Mouse (Mus musculus) lung, postnatal 0 days (tissue): ENCODE data around the gene Coq8b. TPM values are rescaled to one million over a fixed set of nuclear protein-coding genes. Genes with fewer than 3 reads are reported as not detected.

ENCODE experiments used
- ATAC-seq: fragments of 200-750 bp; cut with Nextera tagmentation; 2 replicates; pipeline ENCODE4 v1.8.0; 2017; ENCODE audit warnings: moderate library complexity
- DNase-seq: peaks from one replicate; pipeline ENCODE4 v3.0.0-alpha.2; 2016; ENCODE audit warnings: low spot score
- H3K27ac ChIP-seq: fragments of 300-500 bp; sonication (generic); 2 replicates; pipeline ENCODE4 v1.5.1; 2014; ENCODE audit warnings: antibody characterized with exemption, mild to moderate bottlenecking, low read length, mixed read lengths
- H3K27me3 ChIP-seq: fragments of 300-500 bp; sonication (generic); replicated peaks from 2 replicates; pipeline ENCODE4 v1.6.1; 2014; ENCODE audit warnings: low read length, mixed read lengths; ENCODE audit not compliant: insufficient read depth
- H3K36me3 ChIP-seq: fragments of 300-500 bp; sonication (generic); 2 replicates; pipeline ENCODE4 v1.6.1; 2014; ENCODE audit warnings: low read length, mixed read lengths; ENCODE audit not compliant: insufficient read depth
- H3K4me1 ChIP-seq: fragments of 300-500 bp; sonication (generic); 2 replicates; pipeline ENCODE4 v1.6.1; 2014; ENCODE audit warnings: antibody characterized with exemption, low read depth, low read length, mixed read lengths; ENCODE audit not compliant: insufficient read depth
- H3K4me2 ChIP-seq: fragments of 300-500 bp; sonication (generic); replicated peaks from 2 replicates; pipeline ENCODE4 v1.6.1; 2014; ENCODE audit warnings: low read depth, mild to moderate bottlenecking, low read length, moderate library complexity, mixed read lengths
- H3K4me3 ChIP-seq: fragments of 300-500 bp; sonication (generic); 2 replicates; pipeline ENCODE4 v1.5.1; 2014; ENCODE audit warnings: low read depth, low read length
- H3K9ac ChIP-seq: fragments of 300-500 bp; sonication (generic); replicated peaks from 2 replicates; pipeline ENCODE4 v1.6.1; 2014; ENCODE audit warnings: low read depth, mild to moderate bottlenecking
- H3K9me3 ChIP-seq: fragments of 300-500 bp; sonication (generic); 2 replicates; pipeline ENCODE4 v1.6.1; 2016; ENCODE audit warnings: low read length, mixed read lengths
- CTCF ChIP-seq: IDR thresholded peaks from 2 replicates; pipeline ENCODE4 v1.5.1; 2016; ENCODE audit warnings: antibody characterized with exemption, mild to moderate bottlenecking
- EP300 ChIP-seq: IDR thresholded peaks from 2 replicates; pipeline ENCODE4 v1.6.1; 2016; ENCODE audit warnings: antibody characterized with exemption, mild to moderate bottlenecking, control low read depth
- WGBS: fragments of 180-500 bp; shearing (Covaris S2); extraction: QIAGEN DNeasy Blood & Tissue Kit; methylation state at CpG from one replicate; pipeline ENCODE4 v1.1.7; 2014; 5-methylcytosine and 5-hydroxymethylcytosine counted together
- polyA plus RNA-seq: library from polyadenylated mRNA; unstranded; fragments of >200 nt; fragmentation: Nextera tagmentation; extraction: Ambion mirVana; gene quantifications from 2 replicates; pipeline ENCODE4 v1.2.1, GENCODE M21; 2015

Gene Coq8b
- polyA plus RNA-seq, 1 experiment from 2014 or later = 21.3 TPM

DNA sequence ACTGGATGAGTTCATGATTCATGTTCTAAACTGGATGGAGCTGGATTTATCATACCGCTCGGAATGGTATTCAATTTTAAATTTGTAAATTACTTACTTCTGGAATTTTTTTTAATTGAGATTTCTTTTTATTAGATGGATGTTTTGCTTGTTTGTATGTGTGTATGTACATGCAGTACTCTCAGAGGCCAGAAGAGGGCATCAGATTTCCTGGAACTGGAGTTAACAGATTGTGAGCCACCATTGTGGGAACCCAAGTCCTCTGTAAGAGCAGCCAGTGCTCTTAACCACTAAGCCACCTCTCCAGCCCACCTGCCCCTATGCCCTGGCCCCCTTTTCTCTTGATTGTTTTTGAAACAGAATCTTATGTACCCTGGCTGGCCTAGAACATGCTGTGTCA, 16.3 kb downstream of the Coq8b start:
- H3K9ac ChIP-seq = no peak overlapping the region
- no peak overlapping the region for H3K4me2 ChIP-seq
- no peak overlapping the region for H3K4me3 ChIP-seq
- WGBS = 93% methylated on average over 2 of the region's 2 CpGs
- TF ChIP-seq EP300 (no peak), CTCF (peak; percentile 64)
- DNase-seq (peak; percentile 49), ATAC-seq (no peak)
- no peaks in the 10 kb centered on the region for H3K9me3 ChIP-seq
- no peaks in the 10 kb centered on the region for H3K27me3 ChIP-seq
- H3K27ac ChIP-seq = no peak overlapping the region
- H3K36me3 ChIP-seq = peaks cover 10% of the 10 kb centered on the region; the same call in 1 of the 2 replicates
- no peaks in the 10 kb centered on the region for H3K4me1 ChIP-seq

DNA sequence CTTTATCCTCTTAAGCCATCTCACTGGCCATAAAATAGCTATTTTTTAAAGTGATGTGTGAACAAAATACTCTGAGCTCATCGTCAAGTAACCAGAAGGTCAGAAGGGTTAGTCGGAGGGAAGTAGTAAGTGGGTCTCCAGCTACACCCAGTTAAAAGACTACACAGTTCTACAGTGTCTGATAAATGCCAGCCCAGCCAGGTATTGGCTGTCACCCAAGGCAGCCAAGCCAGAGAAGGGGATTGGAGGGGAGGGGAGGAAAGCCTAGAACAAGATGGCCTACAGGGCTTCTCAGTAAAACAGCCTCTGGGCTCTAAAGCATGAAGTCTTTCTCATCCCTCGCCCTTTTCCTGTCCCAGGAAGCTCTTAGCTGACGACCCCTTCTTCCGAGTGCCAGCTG, 17.1 kb downstream of the Coq8b start:
- ATAC-seq = no peak
- Histone ChIP-seq H3K9ac (no peak overlapping the region), H3K27me3 (no peaks in the 10 kb centered on the region), H3K4me1 (no peaks in the 10 kb centered on the region), H3K36me3 (peaks cover 10% of the 10 kb centered on the region; the same call in 1 of the 2 replicates), H3K9me3 (no peaks in the 10 kb centered on the region), H3K4me2 (no peak overlapping the region), H3K27ac (no peak overlapping the region), H3K4me3 (no peak overlapping the region)
- TF ChIP-seq EP300 (no peak), CTCF (no peak)
- no peak for DNase-seq
- 69% methylated on average over 5 of the region's 5 CpGs for WGBS

DNA sequence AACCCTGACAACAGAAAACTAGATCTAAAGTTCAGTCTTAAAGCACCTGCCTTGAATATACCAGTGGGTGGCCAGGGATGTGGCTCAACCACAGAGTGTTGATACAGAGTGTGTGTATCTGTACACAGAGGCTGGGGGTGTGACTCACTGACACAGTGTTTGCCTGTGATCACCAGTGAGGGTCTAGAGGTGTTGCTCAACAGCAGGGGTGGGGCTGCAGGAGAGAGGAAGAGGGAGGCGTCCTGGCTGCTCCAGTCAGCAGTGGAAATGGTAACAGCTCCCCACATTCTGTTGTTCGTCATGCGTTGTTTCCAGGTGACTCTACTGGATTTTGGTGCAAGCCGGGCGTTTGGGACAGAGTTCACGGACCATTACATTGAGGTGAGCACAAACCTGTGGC, 19.1 kb downstream of the Coq8b start:
- 79% methylated on average over 6 of the region's 6 CpGs for WGBS
- Histone ChIP-seq H3K9ac (no peak overlapping the region), H3K4me2 (no peak overlapping the region), H3K9me3 (no peaks in the 10 kb centered on the region), H3K4me3 (no peak overlapping the region), H3K4me1 (no peaks in the 10 kb centered on the region), H3K27me3 (no peaks in the 10 kb centered on the region), H3K27ac (0 out of 2 replicates have a peak overlapping the region, but pooled peaks have one; percentile 26), H3K36me3 (no peaks in the 10 kb centered on the region)
- no peak for TF ChIP-seq EP300
- TF ChIP-seq CTCF = no peak
- ATAC-seq = peak; percentile 91
- DNase-seq = peak; percentile 83

DNA sequence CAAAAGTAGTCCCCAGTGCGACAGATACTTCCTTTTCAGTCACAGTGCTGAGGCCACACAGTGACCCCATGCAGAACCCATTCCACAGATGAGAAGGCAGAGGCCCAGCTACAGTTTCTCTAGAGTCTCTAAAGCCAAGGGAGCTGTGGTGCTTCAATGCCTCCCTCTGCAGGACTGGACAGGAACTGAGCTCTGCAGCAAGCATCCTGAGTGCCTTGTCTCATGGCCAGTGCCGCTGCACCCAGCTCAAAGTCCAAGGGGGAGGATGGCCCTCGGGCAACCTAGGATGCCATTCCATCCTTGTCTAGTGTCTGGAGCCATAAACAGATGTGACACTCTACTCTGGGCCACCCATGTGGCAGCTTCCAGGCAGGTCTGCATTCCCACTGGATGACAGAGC, 22.9 kb downstream of the Coq8b start:
- ATAC-seq (no peak), DNase-seq (peak; percentile 36)
- no peak overlapping the region for H3K4me3 ChIP-seq
- H3K4me1 ChIP-seq = peaks cover 10% of the 10 kb centered on the region; the same call in 1 of the 2 replicates
- no peaks in the 10 kb centered on the region for H3K9me3 ChIP-seq
- WGBS = 66% methylated on average over 3 of the region's 3 CpGs
- H3K9ac ChIP-seq = no peak overlapping the region
- no peak overlapping the region for H3K4me2 ChIP-seq
- no peaks in the 10 kb centered on the region for H3K36me3 ChIP-seq
- H3K27me3 ChIP-seq = no peaks in the 10 kb centered on the region
- TF ChIP-seq EP300 (no peak), CTCF (peak; percentile 67)
- H3K27ac ChIP-seq = no peak overlapping the region

DNA sequence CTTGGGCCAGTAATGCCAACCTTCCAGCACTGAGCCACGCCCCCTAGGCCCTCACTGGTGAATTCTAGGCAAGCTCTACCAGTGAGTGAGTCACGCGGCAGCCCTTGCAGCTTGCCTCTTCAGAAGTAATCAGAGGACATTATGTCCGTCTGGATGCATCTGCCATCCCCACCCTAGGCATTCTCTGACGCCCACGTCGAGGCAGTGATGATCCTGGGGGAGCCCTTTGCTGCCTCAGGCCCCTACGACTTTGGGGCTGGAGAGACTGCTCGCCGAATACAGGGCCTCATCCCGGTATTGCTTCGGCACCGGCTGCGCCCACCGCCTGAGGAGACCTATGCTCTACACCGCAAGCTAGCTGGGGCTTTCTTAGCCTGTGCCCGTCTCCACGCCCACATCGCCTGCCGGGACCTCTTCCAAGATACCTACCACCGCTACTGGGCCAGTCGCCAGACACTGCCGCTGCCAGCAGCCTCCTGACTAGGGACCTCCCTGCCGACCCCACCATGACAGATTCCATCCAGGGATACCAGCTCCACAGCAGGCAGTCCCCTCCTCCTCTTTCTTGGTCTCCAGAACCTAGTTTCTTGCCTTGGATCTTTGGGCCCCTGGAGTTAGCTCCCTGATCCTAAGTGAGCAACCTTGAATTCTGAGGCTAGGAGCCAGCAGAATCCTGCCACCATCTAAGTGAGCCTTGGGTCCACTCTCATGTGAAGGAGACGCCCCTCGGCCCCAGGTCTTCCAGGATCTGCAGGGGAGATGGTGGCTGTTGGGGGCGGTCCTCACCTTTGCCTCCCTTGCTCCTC, 24.4 kb downstream of the Coq8b start:
- Histone ChIP-seq H3K4me3 (no peak overlapping the region), H3K4me2 (peak overlapping the region; percentile 95; the same call in 1 of the 2 replicates), H3K4me1 (peaks cover 10% of the 10 kb centered on the region; the same call in 1 of the 2 replicates), H3K27me3 (no peaks in the 10 kb centered on the region), H3K9ac (no peak overlapping the region), H3K9me3 (no peaks in the 10 kb centered on the region), H3K36me3 (no peaks in the 10 kb centered on the region), H3K27ac (peak overlapping the region; percentile 68)
- peak; percentile 64 for DNase-seq
- WGBS = 34% methylated on average over 27 of the region's 27 CpGs
- no peak for TF ChIP-seq EP300
- peak; percentile 10; the same call in 1 of the 2 replicates for ATAC-seq

DNA sequence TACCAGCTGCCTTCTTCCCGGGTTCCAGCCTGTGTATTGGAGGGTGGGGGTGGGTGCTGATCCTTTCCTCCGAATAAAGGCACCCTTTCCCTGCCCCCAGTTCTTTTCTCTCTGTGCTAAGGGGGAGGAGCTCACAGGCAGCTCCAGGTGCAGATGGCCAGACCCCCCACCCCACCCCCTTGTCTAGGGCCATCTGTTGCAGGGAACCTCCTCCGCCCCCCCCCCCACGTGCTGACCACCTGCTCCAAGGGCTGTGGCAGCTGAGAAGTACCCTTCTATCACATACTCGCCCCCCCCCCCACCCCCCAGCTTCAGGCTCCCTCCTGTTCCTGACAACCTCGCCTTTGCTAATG, 25.0 kb downstream of the Coq8b start:
- H3K4me1 ChIP-seq = peaks cover 10% of the 10 kb centered on the region; the same call in 1 of the 2 replicates
- WGBS = 7% methylated on average over 3 of the region's 6 CpGs
- H3K36me3 ChIP-seq = no peaks in the 10 kb centered on the region
- H3K4me2 ChIP-seq = peak overlapping the region; percentile 95
- no peaks in the 10 kb centered on the region for H3K27me3 ChIP-seq
- DNase-seq (no peak), ATAC-seq (no peak)
- H3K27ac ChIP-seq = peak overlapping the region; percentile 68
- H3K9ac ChIP-seq = peak overlapping the region; percentile 29; the same call in 1 of the 2 replicates
- no peaks in the 10 kb centered on the region for H3K9me3 ChIP-seq
- H3K4me3 ChIP-seq = peak overlapping the region; percentile 77
- TF ChIP-seq CTCF (no peak), EP300 (no peak)
